Mouse (Mus musculus) small intestine, adult 2 months (tissue): Measurements from ENCODE around the gene Pafah2.

Source experiments
- CTCF ChIP-seq: fragments of 200-500 bp; IDR thresholded peaks from 2 replicates; pipeline ENCODE4 v1.5.1; 2012; ENCODE audit warnings: low read depth, mild to moderate bottlenecking, control low read depth, inconsistent platforms, low read length, moderate library complexity, mixed read lengths; ENCODE audit not compliant: insufficient replicate concordance, insufficient read length; ENCODE audit errors: extremely low read depth
- POLR2A ChIP-seq: fragments of 200-500 bp; IDR thresholded peaks from 2 replicates; pipeline ENCODE4 v1.6.1; 2012; ENCODE audit warnings: low read depth, mild to moderate bottlenecking, control low read depth, inconsistent platforms, low read length, moderate library complexity

GRCm38 (mm10) chr4:134469985-134470384 is 73.9 kb downstream of the Pafah2 start:
- TF ChIP-seq POLR2A (no peak), CTCF (no peak)
